Mouse (Mus musculus) ovary, postnatal 36 days (tissue): ENCODE measurements around the gene Tlr5.

Experiments used
- DNase-seq: peaks from one replicate; pipeline ENCODE4 v3.0.0; 2022; ENCODE audit warnings: low spot score, mixed read lengths

The Tlr5 gene

DNA sequence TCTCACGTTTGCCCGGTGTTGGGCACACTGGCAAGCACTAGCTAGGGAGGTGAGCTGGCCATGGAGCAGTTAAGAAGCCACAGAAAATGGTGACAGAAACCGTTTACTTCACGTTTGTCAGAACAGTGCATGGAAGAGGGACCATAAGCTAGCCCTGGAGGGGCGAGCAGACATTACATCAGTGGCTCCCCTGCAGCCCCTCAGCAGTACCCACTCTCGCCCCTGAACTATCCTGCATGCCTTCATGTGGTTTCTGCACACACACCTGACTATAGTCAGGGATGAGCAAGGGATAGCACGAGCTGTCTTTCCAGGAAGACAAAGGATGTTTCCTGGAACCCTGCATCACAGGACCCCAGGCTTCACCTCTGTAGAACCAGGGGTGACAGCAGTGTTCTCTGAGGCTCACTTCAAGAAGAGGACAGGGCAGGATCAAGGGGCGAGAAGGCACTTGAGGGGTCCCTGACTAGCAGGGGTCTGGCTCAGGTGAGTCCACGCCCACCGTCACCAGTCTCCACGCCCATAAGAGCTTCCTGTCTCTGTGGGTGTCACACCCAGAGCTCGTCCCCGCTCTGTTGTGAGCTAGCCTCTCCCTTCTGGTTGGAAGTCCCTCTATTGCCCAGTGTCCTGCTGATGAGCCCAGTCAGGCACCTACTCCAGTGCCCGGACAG lies 35.6 kb downstream of the Tlr5 start:
- no peak for DNase-seq

DNA sequence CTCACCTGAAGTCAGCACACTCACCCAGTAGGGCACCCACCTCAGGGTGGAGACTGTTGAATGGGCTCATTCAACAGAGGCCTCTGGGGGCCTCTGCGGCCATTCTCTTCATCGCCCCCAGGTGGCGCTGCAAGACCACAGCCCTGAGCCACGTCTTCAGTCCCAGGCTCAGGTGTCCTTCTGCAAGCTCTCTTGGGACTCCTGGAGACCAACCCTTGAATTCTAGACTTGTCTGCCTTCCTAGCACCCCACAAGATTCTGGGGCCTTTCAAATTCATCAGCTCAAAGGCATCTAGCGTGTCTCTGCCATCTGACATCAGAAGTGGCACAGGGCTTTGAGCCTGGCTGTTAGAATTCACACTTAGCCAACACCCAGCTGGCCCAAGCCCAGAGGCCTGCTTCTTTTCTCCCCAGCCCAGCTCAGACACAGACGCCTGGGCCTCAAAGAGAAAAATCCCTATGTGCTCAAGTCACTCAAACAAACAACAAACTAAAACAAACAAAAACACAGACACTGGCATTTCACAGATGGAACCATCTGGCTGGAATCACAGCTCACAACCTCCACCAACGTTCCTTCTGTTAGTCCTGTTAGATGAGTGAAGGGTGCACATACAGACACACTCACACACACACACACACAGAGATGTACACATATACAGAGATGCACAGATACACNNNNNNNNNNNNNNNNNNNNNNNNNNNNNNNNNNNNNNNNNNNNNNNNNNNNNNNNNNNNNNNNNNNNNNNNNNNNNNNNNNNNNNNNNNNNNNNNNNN lies 36.6 kb downstream of the Tlr5 start:
- peak; percentile 74 for DNase-seq
